Mouse (Mus musculus): ENCODE data around the gene Acot11.
"Not testable (repeated sequence)": the region's sequence is repeated elsewhere in the genome, so short reads cannot be mapped to it uniquely, and the experiment has no call there.

Acot11 gene

DNA sequence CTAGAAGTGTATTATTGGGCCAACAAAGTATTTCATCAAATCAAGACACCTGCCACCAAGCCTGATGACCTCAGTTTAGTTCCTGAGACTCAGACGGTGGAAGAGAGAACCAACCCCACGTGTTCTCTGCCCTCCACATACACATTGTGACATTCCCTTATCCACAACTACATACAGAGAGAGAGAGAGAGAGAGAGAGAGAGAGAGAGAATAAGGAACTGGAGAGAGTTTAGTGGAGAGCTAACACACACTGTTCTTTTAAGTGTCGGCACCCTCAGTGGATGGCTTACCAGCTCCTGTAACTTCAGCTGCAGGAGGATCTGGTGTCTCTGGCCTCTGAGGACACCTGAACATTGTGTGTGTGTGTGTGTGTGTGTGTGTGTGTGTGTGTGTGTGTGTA lies 2.5 kb upstream of the Acot11 start:
- DNase-seq: no peak

DNA sequence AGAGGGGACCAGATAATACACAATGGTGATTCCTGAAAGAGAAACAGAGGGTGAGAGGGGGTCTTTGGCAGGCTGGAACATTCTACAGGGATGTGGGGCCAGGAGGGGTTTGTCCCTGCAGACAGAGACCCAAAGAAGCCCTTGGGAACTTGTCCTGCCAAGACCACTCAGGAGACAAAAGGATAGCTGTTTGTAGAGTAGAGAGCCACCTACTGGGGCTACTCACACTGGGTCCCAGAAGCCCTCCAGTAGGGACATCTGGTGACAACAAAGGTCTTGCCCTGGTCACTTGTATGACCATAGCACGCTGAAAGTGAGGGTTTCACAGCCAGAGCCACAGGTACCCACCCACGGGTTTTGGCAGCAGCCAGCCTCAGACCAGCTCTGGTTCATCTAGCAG lies 1.1 kb upstream of the Acot11 start:
- no peak for DNase-seq

DNA sequence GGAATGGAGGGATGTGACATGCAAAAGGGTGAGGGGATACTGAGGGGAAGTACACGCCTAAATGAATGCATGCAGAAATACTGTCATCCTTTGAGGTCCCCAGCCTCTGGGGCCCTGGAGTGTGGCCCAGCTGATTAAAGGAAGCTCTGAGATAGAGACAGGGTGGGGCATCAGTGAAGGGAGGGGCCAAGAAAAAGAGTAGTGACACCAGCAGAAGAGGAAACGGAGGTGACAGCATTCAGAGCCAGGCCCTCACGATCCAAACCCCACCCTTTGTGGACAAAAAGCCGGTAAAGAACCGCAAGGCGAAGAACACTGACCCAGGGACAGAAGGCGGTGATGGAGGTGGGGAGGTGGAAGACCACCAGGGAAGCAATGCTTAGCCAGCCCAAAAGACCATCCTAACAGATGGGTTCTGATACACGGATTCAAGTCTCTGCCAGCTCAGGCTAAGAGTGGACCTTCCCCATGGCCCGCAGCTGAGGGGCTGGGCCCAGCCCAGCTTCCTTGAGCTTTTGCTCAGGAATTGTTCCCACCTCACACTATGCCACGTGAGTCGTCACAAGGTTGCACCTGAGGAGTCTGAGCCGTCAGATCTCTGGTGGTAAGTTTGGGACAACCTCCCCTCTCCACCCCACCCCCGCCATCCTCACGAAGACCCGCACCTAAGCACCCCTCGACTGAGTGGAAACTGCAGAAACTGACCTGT lies 443 bp downstream of the Acot11 start:
- DNase-seq: no peak

DNA sequence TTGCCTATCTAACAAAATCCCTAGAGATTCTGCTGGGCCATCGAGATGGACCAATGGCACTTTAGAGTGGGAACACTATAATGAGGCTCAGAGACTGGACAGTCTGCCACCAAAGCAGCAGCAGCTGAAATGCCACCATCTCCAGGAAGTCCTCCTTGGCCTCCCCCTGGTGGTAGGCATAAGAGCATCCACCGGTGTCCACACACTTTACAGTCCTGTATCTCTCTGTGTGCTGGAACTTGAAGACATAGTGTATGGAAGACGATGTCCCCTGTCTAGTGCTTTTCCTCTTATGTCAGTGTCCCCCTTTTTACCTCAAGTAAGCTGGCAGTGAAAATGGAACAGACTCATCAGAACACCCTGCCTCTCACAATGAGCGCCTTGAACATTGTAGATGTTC lies 1.0 kb downstream of the Acot11 start:
- no peak for DNase-seq

DNA sequence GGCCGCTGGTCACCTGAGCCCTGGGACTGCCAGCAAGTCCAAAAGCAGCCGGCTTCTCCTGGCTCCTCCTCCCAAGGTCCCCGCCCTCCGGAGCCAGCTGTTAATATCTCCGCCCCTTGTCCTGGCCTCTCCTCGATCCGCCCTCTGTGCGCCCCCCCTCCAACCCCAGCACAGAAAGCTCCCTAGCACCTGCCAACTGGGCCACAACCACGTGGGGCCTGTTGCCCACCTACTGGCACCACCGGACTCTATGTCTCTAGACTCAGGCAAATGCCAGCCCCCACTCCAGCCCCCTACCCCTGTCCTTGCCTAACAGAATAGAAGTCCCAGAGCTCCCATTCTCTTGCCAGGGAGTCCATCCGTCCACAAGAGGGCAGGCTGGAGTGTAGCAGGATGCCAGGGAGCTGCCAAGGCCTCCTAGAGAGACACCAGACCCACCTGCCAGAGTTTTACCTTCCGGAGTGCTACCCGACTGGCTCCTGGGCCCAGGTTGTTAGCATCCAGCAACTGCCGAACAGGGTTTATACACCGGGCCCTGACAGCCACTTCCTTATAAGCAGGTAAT lies 4.9 kb downstream of the Acot11 start:
- DNase-seq: peak; percentile 93

DNA sequence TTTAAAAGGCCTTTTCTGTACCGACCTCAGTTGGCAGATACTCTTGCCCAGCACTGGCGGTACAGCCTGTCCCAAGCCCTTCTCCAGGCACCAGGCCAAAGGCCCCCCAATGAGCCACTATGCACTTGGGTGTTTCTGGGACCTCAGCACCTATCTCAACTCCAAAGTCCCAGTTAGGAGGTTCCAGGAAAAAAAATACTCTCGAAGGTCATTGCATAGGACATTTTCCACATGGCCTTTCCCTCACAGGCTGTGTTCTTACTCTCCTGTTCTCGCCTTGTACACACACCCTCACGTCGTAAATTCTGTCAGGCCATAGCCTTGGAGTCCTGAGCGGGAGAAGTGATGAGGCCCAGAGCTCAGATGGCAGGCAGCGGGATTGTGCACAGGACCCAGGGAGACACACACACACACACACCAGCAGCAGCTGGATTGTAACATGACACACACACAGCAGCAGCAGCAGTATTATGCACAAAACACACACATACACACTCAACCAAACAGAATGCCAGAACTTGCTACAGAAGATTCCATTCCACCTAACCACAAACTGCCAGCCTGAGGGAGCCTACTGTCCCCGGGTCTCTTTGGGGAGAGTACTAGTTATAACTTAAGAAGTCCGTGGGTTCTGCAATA lies 5.8 kb downstream of the Acot11 start:
- peak; percentile 64 for DNase-seq

DNA sequence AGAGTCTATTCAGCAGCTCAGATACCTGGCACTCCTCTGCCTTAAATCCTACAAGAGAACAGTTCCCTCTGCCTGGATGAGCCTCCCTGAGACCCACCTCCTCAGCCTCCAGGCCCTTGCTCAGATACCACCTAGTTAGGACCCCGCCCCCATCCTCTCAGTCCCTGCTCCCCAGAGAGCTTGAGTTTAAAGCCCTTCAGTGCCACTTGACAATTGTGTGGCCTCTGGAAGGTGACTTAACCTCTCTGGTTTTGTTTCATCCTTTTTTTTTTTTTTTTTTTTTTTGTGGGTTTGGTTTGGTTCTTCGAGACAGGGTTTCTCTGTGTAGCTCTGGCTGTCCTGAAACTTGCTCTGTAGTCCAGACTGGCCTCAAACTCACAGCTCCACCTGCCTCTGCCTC lies 9.5 kb downstream of the Acot11 start:
- no peak for DNase-seq

DNA sequence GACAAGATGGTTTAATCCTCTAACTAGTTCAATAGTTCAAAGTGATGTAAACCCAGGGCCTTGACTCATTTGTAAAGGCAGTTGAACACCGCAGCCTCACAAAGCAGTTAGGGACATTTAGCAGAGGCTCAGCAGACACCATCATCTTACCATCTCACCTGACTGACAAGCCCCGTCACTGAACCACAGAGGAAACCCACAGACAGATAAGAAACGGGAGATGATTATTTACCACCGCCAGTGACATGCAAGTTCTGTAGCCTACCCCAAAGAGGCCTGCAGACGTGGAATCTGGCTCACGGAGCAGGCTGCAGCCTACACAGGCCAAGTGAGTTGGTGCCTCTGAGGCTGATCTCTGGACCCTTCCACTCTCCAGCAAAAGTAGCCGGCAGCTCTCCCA lies 10.6 kb downstream of the Acot11 start:
- DNase-seq: no peak

DNA sequence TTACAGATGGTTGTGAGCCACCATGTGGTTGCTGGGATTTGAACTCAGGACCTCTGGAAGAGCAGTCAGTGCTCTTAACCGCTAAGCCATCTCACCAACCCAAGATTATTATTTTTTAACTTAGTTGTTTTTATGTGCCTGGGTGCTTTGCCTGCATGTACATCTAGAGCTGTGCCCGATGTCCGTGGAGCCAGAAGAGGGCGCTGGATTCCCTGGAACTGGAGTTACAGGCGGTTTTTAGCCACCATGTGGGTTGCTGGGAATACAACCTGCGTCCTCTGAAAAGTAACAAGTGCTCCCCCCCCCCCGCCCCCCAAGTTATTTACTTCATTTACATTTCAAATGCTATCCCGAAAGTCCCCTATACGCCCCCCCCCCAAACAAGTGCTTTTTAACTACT lies 11.0 kb downstream of the Acot11 start:
- DNase-seq: not testable (repeated sequence)

DNA sequence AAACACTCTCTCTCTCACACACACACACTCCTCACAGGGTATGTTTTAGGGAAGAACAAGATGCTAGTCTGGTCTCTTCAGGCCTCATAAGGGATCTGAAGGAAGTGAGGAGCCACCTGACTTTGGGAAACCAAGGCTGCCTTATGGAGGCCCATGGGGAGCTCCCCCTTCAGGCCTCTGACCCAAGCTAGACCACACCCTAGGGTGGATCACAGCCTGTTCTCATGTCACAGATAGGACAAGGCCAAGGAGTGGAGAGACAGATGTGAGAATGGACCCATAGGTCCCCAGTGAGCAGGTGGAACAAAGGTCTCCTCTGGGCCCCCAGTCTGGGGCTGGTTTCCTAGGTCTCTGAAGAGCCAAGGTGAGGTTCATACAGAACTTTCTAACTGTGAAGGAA lies 12.5 kb downstream of the Acot11 start:
- no peak for DNase-seq

DNA sequence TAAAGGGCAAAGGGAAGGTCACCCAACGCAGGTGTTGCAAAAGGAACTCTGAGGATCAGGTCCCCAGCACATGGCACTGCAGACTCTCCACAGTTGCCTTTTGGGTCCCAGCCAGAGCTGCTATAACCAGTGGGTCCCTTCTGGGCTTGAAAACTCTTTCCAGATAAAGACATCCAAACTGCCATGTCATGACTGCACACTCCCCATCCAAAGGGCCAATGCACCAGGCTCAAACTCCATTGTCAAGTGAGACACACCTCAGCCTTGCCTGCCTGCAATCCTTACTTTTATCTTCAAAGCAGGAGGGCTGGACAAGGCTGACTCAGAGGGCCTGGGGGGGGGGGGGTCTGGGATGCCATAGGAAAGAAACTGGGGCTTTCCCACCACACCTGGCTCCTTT lies 13.9 kb downstream of the Acot11 start:
- no peak for DNase-seq

DNA sequence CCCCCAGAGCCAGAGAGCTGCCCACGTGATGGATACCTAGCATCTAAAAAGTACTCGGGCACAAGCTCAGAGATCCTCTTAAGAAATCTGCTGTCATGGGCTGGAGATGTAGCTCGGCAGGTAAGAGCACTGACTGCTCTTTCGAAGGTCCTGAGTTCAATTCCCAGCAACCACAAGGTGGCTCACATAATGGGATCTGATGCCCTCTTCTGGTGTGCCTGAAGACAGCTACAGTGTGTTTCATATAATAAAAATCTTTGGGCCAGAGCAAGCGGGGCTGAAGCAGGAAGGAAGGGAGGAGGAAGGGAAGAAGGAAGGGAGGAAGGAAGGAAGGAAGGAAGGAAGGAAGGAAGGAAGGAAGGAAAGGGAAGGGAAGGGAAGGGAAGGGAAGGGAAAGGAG lies 14.6 kb downstream of the Acot11 start:
- DNase-seq: not testable (repeated sequence)

DNA sequence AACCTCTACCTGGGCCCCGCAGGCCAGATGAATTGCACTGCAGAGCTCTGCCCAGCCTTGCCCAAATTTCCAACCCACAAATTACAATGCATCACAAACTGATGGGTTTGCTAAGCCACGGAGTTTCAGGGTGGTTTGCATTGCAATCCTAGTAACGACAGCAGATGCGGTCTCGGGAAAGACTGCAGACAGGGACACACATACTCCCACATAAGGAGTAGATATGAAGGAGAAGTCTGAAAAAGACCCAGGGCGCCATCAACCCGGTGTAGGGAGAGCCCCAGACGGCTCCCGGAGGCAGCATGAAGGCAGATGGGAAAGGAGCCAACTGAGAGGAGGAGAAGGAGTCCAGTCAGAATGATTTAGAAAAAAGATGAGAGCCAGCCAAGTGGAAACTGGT lies 15.1 kb downstream of the Acot11 start:
- no peak for DNase-seq

DNA sequence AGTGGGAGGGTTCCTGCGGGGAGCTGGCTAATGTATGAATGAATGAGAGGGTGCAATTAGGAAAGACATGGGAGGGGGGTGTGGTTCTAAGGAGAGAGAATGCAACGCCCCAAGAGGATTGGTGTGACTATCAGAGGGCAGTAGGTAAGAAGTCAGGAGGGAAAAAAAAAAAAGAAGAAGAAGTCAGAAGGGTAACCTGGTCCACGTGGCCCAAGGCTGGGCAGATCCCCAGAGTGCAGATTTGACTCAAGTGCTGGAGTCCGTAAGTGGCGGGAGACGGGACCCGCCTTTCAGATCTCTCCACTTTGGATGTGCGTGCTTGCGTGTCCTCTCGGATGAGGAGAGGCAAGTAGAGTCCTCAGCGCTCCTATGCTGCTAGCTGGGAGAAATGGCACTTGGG lies 16.2 kb downstream of the Acot11 start:
- DNase-seq: no peak

DNA sequence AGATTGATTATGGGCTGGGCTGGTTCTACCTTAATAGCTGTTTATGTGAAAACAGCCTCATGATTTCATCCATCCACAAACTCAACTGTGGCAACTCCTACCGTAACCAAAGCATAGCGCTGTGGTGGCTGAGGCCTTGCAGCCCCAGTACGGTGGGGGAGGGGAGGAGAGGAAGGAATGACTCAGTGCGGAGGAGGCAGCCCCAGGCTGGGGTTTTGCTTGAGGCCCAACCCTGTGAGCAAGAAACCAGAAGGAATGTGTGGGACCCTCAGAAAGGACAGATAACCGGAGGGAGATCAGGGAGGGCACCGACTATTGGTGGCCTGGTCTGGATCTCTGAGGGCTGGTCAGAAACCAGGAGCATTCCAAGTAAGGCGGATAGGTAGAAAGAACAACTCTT lies 17.0 kb downstream of the Acot11 start:
- DNase-seq: no peak

DNA sequence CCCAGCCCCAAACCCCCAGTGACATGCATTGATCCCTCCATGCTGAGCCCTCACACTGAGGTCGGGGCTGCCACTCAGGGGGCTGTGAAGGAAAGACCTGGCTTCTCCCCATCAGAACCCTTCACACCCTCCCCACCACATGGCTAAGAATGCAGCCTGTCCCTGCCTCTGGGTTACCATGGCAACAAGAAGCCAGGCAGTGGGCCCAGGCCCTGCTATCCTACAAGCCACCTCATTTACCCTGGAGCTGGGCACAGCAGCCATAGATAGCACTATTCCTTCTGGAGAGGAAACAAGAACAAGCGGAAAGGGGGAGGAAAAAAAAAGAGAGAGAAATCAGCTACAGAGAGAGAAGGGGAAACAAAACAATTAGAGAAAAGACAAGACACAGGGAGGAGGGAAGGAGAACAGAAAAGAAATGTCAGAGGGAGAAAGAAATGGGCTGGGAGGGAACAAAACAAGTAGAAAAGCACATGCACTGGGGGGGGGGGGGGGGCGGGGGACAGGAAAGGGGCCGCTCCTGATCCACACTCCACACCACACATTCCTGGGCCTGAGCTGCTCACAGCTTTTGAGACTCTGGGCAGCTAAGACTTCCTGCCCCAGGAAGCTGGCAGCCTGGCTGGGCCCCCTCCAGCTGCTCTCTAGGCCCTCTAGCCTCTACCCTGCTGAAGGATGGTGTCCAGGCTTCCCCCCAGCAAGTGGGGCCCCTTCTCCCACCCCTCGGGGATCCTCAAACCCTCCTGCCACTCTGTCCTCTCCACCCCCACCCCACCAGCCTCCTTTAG lies 18.9 kb downstream of the Acot11 start:
- DNase-seq: no peak

DNA sequence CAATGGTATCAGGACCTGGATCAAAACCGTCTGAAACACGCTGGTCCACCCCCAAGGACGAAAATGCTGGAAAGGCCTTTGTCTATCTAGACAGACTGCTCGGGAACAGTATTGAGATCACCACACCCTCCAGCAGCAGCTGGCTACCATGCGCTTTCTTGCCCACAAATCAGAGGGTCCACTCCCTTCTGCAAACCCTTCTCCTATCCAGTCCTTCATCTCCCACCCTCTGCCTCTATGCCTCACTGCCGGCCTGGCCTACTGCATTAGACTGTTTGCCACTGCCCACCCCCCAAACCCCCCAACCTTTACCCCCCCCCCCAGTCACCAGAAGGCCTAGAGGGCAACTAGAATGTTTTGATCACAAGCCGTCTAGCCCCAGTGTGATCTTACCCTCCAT lies 19.5 kb downstream of the Acot11 start:
- no peak for DNase-seq

DNA sequence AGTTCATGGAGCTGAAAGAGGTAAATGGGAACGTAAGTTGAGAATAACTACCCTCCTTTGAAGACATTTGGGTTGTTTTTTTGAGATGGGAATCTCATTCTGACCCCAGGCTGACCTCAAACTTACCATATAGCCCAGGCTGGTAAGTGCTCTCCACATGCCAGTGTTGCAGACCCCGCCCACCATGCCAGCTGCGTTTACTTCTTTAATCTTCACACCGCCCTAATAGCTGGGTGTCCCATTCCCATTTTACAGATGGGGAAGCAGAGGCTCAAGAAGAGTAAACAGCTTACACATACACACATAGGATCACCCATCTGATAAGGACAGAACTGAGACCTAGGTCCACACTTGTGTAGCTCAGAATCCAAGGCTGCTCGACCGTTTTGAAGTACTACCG lies 20.0 kb downstream of the Acot11 start:
- DNase-seq: no peak

DNA sequence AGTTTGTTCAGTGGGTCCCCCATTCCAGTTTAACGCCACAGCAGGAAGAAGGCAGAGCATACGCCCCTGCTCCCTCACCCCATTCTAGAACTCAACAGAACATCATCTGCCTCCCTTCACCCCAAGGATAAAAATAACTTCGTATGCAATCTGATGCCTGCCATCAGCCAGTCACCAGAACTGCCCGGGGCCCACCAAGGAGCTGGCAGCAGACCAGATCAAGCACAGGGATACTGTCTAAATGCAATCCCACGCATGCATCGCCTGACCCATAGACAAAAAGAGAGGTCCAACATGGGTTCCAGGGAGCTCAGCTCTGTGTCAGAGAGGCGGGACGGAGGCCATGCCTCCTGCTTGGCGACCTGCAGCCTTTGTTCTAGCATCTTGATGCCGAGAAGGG lies 21.7 kb downstream of the Acot11 start:
- no peak for DNase-seq

DNA sequence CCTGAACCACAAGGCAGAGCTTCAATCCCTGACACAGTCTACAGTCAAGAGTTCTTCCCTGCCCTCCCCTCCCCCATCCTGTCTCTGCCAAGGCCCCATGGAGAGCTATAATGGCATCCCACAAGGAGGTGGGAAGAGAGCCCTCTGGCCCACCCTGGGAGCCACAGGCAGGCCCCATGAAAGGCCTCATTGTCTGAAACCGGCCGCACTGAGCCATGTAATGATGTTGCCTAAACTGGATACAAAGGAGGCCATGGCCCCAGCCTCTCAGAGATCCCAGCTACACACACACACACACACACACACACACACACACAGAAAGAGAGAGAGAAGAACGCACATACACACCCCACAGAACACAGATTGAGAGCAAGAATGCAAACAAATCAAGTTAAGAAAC lies 24.8 kb downstream of the Acot11 start:
- no peak for DNase-seq

DNA sequence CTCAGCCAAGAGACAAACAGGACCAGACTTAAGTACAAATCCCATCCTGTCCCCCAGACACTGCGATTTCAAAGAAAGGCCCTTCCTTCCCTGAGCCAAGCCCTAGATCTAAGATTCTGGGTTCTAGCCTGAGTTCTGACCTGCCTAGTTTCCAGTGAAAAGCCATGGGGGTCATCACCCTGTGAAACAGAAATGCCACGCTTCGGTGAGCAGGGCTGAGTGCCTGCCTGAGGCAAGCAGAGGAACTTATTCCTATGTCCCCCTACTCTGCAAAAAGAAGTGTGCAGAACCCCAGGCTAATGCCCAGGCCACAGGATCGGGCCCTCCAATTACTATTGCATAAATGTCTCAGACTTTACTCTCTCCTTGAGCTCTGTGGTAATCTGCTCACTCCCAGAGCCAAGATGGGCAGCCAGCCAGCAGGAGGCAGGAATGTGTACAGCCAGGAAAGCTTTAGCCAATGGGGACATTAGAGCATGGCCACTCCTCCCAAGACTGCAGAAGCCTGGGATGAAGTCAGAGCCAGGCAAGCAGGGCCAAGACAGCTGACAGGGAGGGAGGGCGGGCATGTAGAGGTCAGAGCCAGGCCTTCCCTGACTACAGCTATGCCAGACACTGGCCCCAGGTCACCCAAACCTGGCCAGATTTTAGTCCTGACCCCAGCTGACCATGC lies 26.5 kb downstream of the Acot11 start:
- peak; percentile 94 for DNase-seq

DNA sequence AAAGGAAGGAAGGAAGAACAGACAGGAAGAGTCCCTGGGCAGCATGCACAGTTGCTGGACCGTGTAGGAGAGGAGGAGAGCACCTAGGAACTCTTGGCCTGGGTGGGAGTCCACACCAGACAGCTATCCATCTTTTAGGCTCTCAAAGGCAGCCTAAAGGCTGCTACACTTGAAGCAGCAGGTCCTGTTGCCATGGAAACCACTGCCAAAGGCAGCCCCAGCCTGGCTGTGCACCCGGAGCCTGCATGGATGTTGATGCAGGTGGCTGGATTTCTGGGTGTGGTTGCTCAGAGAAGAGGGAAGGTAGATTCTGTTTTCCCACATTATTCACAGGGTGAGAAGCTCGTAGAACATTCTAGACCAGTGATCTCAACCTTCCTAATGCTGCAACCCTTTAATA lies 27.8 kb downstream of the Acot11 start:
- no peak for DNase-seq

DNA sequence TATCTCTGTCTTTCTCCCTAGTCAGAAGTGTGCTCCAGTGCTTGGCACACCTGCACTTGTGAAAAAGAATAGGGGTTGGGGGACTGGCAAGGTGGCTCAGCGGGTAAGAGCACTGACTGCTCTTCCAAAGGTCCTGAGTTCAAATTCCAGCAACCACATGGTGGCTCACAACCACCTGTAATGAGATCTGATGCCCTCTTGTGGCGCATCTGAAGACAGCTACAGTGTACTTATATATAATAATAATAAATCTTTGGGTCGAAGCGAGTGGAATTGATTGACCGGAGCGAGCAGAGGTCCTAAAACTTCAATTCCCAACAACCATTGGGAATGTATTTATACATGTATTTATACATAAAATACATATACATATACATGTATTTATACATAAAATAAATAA lies 29.0 kb downstream of the Acot11 start:
- not testable (repeated sequence) for DNase-seq

All from kidney, adult 18-20 months (tissue).